Mouse (Mus musculus) brain, embryonic 14.5 days (tissue): ENCODE measurements around the gene Grm1.

ENCODE experiments used
- CTCF ChIP-seq: fragments of 200-500 bp; IDR thresholded peaks from 2 replicates; pipeline ENCODE4 v1.5.1; 2012; ENCODE audit warnings: inconsistent platforms, mild to moderate bottlenecking, moderate library complexity, borderline replicate concordance; ENCODE audit not compliant: insufficient read depth, insufficient read length; ENCODE audit errors: extremely low read depth
- POLR2A ChIP-seq: fragments of 200-500 bp; IDR thresholded peaks from 2 replicates; pipeline ENCODE4 v1.6.1; 2012; ENCODE audit warnings: mild to moderate bottlenecking, inconsistent platforms, borderline replicate concordance; ENCODE audit not compliant: poor library complexity, insufficient read depth, insufficient read length, severe bottlenecking; ENCODE audit errors: extremely low read depth

- TF ChIP-seq CTCF (no peak), POLR2A (no peak)
Observed at GRCm38 (mm10) chr10:11086348-11086747, 4.2 kb upstream of the Grm1 start.
